Mouse (Mus musculus) olfactory bulb, adult 2 months (tissue): Measurements from ENCODE around the gene Zfp866.

Experiments used
- CTCF ChIP-seq: fragments of 200-500 bp; IDR thresholded peaks from 2 replicates; pipeline ENCODE4 v1.5.1; 2012; ENCODE audit warnings: low read depth, mild to moderate bottlenecking, low read length, moderate library complexity; ENCODE audit not compliant: insufficient read depth
- POLR2A ChIP-seq: fragments of 200-500 bp; IDR thresholded peaks from 2 replicates; pipeline ENCODE4 v1.6.1; 2012; ENCODE audit warnings: mild to moderate bottlenecking, low read depth, low read length, moderate library complexity; ENCODE audit not compliant: insufficient read depth

- no peak for TF ChIP-seq CTCF
- no peak for TF ChIP-seq POLR2A
Measured at GRCm38 (mm10) chr8:69793666-69794065, 2.7 kb upstream of the Zfp866 start.
